Mouse (Mus musculus): Measurements from ENCODE around the gene Nrg3.

The Nrg3 gene

GRCm38 (mm10) chr14:39472790-39473761 lies at the start of gene Nrg3:
Gene Nrg3 (minus strand): TSS chr14:39473088.
- peak in 1 of 2 experiments; percentile 35 for DNase-seq

- no peak for DNase-seq
These were observed 36.1 kb upstream of the Nrg3 start for GRCm38 (mm10) chr14:39508956-39509355.

- no peak for DNase-seq
These were observed 903 bp upstream of the Nrg3 start for GRCm38 (mm10) chr14:39473771-39474211.

- peak in 1 of 2 experiments; percentile 32 for DNase-seq
These were observed 639 bp downstream of the Nrg3 start for GRCm38 (mm10) chr14:39472146-39472751.

- DNase-seq, result no peak
These were observed 1.5 kb downstream of the Nrg3 start for GRCm38 (mm10) chr14:39471236-39471981.

GRCm38 (mm10) chr14:39445501-39445900 lies 27.4 kb downstream of the Nrg3 start:
- DNase-seq, result no peak

GRCm38 (mm10) chr14:39428503-39428902 lies 44.4 kb downstream of the Nrg3 start:
- DNase-seq, result no peak

GRCm38 (mm10) chr14:39421874-39422273 lies 51.0 kb downstream of the Nrg3 start:
- DNase-seq, result no peak

GRCm38 (mm10) chr14:39413270-39413669 lies 59.6 kb downstream of the Nrg3 start:
- DNase-seq, result no peak

GRCm38 (mm10) chr14:39386845-39387244 lies 86.0 kb downstream of the Nrg3 start:
- DNase-seq, result no peak

GRCm38 (mm10) chr14:39381321-39381720 lies 91.6 kb downstream of the Nrg3 start:
- DNase-seq, result no peak

GRCm38 (mm10) chr14:39373220-39373619 lies 99.7 kb downstream of the Nrg3 start:
- DNase-seq, result no peak

- no peak for DNase-seq
These were observed 116.6 kb downstream of the Nrg3 start for GRCm38 (mm10) chr14:39356251-39356650.

GRCm38 (mm10) chr14:39351979-39352737 lies 120.7 kb downstream of the Nrg3 start:
- no peak for DNase-seq

- DNase-seq, result no peak
These were observed 155.3 kb downstream of the Nrg3 start for GRCm38 (mm10) chr14:39317424-39318110.

- no peak for DNase-seq
These were observed 158.8 kb downstream of the Nrg3 start for GRCm38 (mm10) chr14:39314111-39314510.

GRCm38 (mm10) chr14:39265121-39265520 lies 207.8 kb downstream of the Nrg3 start:
- DNase-seq, result no peak

- no peak for DNase-seq
These were observed 208.5 kb downstream of the Nrg3 start for GRCm38 (mm10) chr14:39264422-39264821.

- DNase-seq, result no peak
These were observed 211.9 kb downstream of the Nrg3 start for GRCm38 (mm10) chr14:39261016-39261415.

- no peak for DNase-seq
These were observed 217.5 kb downstream of the Nrg3 start for GRCm38 (mm10) chr14:39255391-39255790.

- DNase-seq, result no peak
These were observed 232.6 kb downstream of the Nrg3 start for GRCm38 (mm10) chr14:39240267-39240666.

- no peak for DNase-seq
These were observed 261.4 kb downstream of the Nrg3 start for GRCm38 (mm10) chr14:39211472-39211871.

Measured in kidney, postnatal 25 days (tissue).